Mouse (Mus musculus) CH12.LX (cell line): ENCODE measurements around the gene Clock. TPM values are rescaled to one million over a fixed set of nuclear protein-coding genes. Genes with fewer than 3 reads are reported as not detected.

Source experiments
- DNase-seq: peaks from one replicate; pipeline ENCODE4 v3.0.0-alpha.2; 2013; ENCODE audit errors: extremely low read depth
- H3K27ac ChIP-seq: 2 replicates; pipeline ENCODE4 v1.5.1; 2012; ENCODE audit warnings: low read depth, mild to moderate bottlenecking, control low read depth, moderate library complexity; ENCODE audit not compliant: insufficient read depth
- H3K27me3 ChIP-seq: replicated peaks from 2 replicates; pipeline ENCODE3; 2012; ENCODE audit warnings: inconsistent platforms
- H3K36me3 ChIP-seq, 2 experiments: replicated peaks in 1 of 2; 2 replicates each; pipeline versions ENCODE3 to v1.6.1; 2012; ENCODE audit warnings: inconsistent platforms in 1 of 2, low read length in 1 of 2, mild to moderate bottlenecking in 1 of 2, mixed read lengths in 1 of 2, moderate library complexity in 1 of 2; ENCODE audit not compliant: control insufficient read depth in 1 of 2, insufficient read depth in 1 of 2
- H3K4me1 ChIP-seq, 2 experiments: 2 replicates each; pipeline ENCODE4 v1.6.1; 2012; ENCODE audit warnings: inconsistent platforms in 1 of 2, moderate library complexity in 1 of 2; ENCODE audit not compliant: insufficient read depth in 2 of 2, control insufficient read depth in 1 of 2
- H3K4me2 ChIP-seq: 2 replicates; pipeline ENCODE4 v1.6.1; 2012; ENCODE audit warnings: low read depth, mild to moderate bottlenecking, control low read depth; ENCODE audit not compliant: poor library complexity, insufficient read depth, severe bottlenecking
- H3K4me3 ChIP-seq, 3 experiments: fragments of 150-350 bp in 1 of 3; sonication (generic) in 1 of 3; replicated peaks in 1 of 3; 2 replicates each; pipeline versions ENCODE3 to v1.5.1; 2011 to 2012; ENCODE audit warnings: low read depth in 2 of 3, low read length in 2 of 3, mild to moderate bottlenecking in 2 of 3, moderate library complexity in 2 of 3, control low read depth in 1 of 3, improper control_type of control experiment in 1 of 3, inconsistent platforms in 1 of 3, mixed read lengths in 1 of 3; ENCODE audit not compliant: poor library complexity in 1 of 3
- H3K79me2 ChIP-seq: replicated peaks from 2 replicates; pipeline ENCODE4 v1.6.1; 2012; ENCODE audit warnings: mild to moderate bottlenecking, moderate library complexity; ENCODE audit not compliant: control insufficient read depth, poor library complexity, insufficient read depth, severe bottlenecking; ENCODE audit errors: extremely low read depth
- H3K9ac ChIP-seq: 2 replicates; pipeline ENCODE4 v1.6.1; 2012; ENCODE audit warnings: low read depth, mild to moderate bottlenecking, control low read depth, moderate library complexity; ENCODE audit not compliant: insufficient read depth
- H3K9me3 ChIP-seq: replicated peaks from 2 replicates; pipeline ENCODE3; 2012; ENCODE audit warnings: low read length, inconsistent platforms, mixed read lengths
- BHLHE40 ChIP-seq: IDR thresholded peaks from 2 replicates; pipeline ENCODE4 v1.6.1; 2011; ENCODE audit warnings: mild to moderate bottlenecking, low read depth, low read length, improper control_type of control experiment
- CHD1 ChIP-seq: IDR thresholded peaks from 2 replicates; pipeline ENCODE4 v1.6.1; 2012; ENCODE audit warnings: low read depth, low read length, improper control_type of control experiment, inconsistent platforms
- CTCF ChIP-seq, 2 experiments: IDR thresholded peaks in 1 of 2; conservative IDR thresholded peaks in 1 of 2; 2 replicates each; pipeline ENCODE4 v1.5.1; 2011 to 2012; ENCODE audit warnings: low read depth in 2 of 2, low read length in 2 of 2, improper control_type of control experiment in 1 of 2, inconsistent platforms in 1 of 2, mild to moderate bottlenecking in 1 of 2, moderate library complexity in 1 of 2
- E2F4 ChIP-seq: IDR thresholded peaks from 2 replicates; pipeline ENCODE4 v1.6.1; 2011; ENCODE audit warnings: low read depth, low read length, improper control_type of control experiment; ENCODE audit not compliant: insufficient replicate concordance
- ELF1 ChIP-seq: IDR thresholded peaks from 2 replicates; pipeline ENCODE4 v1.6.1; 2014; ENCODE audit warnings: low read depth, mild to moderate bottlenecking, inconsistent platforms, low read length, improper control_type of control experiment
- EP300 ChIP-seq: IDR thresholded peaks from 2 replicates; pipeline ENCODE4 v1.6.1; 2011; ENCODE audit warnings: low read length, improper control_type of control experiment
- ETS1 ChIP-seq: conservative IDR thresholded peaks from 2 replicates; pipeline ENCODE4 v1.6.1; 2012; ENCODE audit warnings: low read depth, mild to moderate bottlenecking, inconsistent platforms, low read length, improper control_type of control experiment, moderate library complexity
- GABPA ChIP-seq: IDR thresholded peaks from 2 replicates; pipeline ENCODE4 v1.6.1; 2012; ENCODE audit warnings: low read depth, low read length, improper control_type of control experiment, inconsistent platforms; ENCODE audit not compliant: insufficient replicate concordance
- IRF4 ChIP-seq: IDR thresholded peaks from 2 replicates; pipeline ENCODE4 v1.6.1; 2014; ENCODE audit warnings: low read depth, mild to moderate bottlenecking, inconsistent platforms, low read length, improper control_type of control experiment
- JUN ChIP-seq: IDR thresholded peaks from 2 replicates; pipeline ENCODE4 v1.6.1; 2011; ENCODE audit warnings: low read depth, mild to moderate bottlenecking, low read length, improper control_type of control experiment, moderate library complexity; ENCODE audit not compliant: insufficient read depth
- MAFK ChIP-seq: IDR thresholded peaks from 2 replicates; pipeline ENCODE4 v1.6.1; 2011; ENCODE audit warnings: low read length, improper control_type of control experiment; ENCODE audit not compliant: insufficient replicate concordance
- MAX ChIP-seq: IDR thresholded peaks from 2 replicates; pipeline ENCODE4 v1.6.1; 2011; ENCODE audit warnings: low read length, improper control_type of control experiment
- MAZ ChIP-seq: IDR thresholded peaks from 2 replicates; pipeline ENCODE4 v1.6.1; 2012; ENCODE audit warnings: low read depth, mild to moderate bottlenecking, inconsistent platforms, low read length, improper control_type of control experiment, moderate library complexity
- MEF2A ChIP-seq: IDR thresholded peaks from 2 replicates; pipeline ENCODE4 v1.6.1; 2014; ENCODE audit warnings: low read depth, mild to moderate bottlenecking, inconsistent platforms, low read length, improper control_type of control experiment, borderline replicate concordance
- MYC ChIP-seq: IDR thresholded peaks from 2 replicates; pipeline ENCODE4 v1.6.1; 2011; ENCODE audit warnings: low read depth, mild to moderate bottlenecking, improper control_type of control experiment, low read length
- NRF1 ChIP-seq: IDR thresholded peaks from 2 replicates; pipeline ENCODE4 v1.6.1; 2014; ENCODE audit warnings: low read depth, mild to moderate bottlenecking, inconsistent platforms, low read length, improper control_type of control experiment, moderate library complexity
- PAX5 ChIP-seq: IDR thresholded peaks from 2 replicates; pipeline ENCODE4 v1.6.1; 2012; ENCODE audit warnings: low read length, inconsistent platforms, mixed read lengths
- POLR2A ChIP-seq: IDR thresholded peaks from 2 replicates; pipeline ENCODE4 v1.6.1; 2011; ENCODE audit warnings: low read depth, mild to moderate bottlenecking, improper control_type of control experiment, low read length
- POLR2AphosphoS2 ChIP-seq: IDR thresholded peaks from 2 replicates; pipeline ENCODE4 v1.6.1; 2011; ENCODE audit warnings: low read depth, low read length, improper control_type of control experiment
- RAD21 ChIP-seq: IDR thresholded peaks from 2 replicates; pipeline ENCODE4 v1.6.1; 2011; ENCODE audit warnings: low read depth, mild to moderate bottlenecking, low read length, improper control_type of control experiment, moderate library complexity
- SMC3 ChIP-seq: IDR thresholded peaks from 2 replicates; pipeline ENCODE4 v1.6.1; 2011; ENCODE audit warnings: low read depth, low read length, improper control_type of control experiment
- TBP ChIP-seq: conservative IDR thresholded peaks from 2 replicates; pipeline ENCODE4 v1.6.1; 2011; ENCODE audit warnings: low read depth, low read length, improper control_type of control experiment
- TCF12 ChIP-seq: IDR thresholded peaks from 2 replicates; pipeline ENCODE4 v1.6.1; 2014; ENCODE audit warnings: low read depth, mild to moderate bottlenecking, inconsistent platforms, low read length, improper control_type of control experiment
- UBTF ChIP-seq: IDR thresholded peaks from 2 replicates; pipeline ENCODE4 v1.6.1; 2012; ENCODE audit warnings: low read depth, mild to moderate bottlenecking, inconsistent platforms, low read length, improper control_type of control experiment, moderate library complexity
- USF2 ChIP-seq: conservative IDR thresholded peaks from 2 replicates; pipeline ENCODE4 v1.6.1; 2011; ENCODE audit warnings: low read depth, low read length, improper control_type of control experiment
- ZC3H11A ChIP-seq: IDR thresholded peaks from 2 replicates; pipeline ENCODE4 v1.6.1; 2012; ENCODE audit warnings: low read depth, mild to moderate bottlenecking, inconsistent platforms, low read length, improper control_type of control experiment
- ZKSCAN1 ChIP-seq: IDR thresholded peaks from 2 replicates; pipeline ENCODE4 v1.6.1; 2012; ENCODE audit warnings: low read depth, inconsistent platforms, low read length, improper control_type of control experiment, borderline replicate concordance
- ZNF384 ChIP-seq: IDR thresholded peaks from 2 replicates; pipeline ENCODE4 v1.6.1; 2012; ENCODE audit warnings: low read depth, low read length, improper control_type of control experiment, inconsistent platforms
- dilution Hi-C: fragments of 300-500 bp; cut with MboI; formaldehyde crosslinking; loops from 2 replicates; pipeline ENCODE4 v1.14.3; 2020; ENCODE audit warnings: low sequenced_read_pairs; ENCODE audit not compliant: extremely low pct_unique_long_range_greater_than_20kb, extremely low pct_ligation_motif_present
- in situ Hi-C: fragments of 300-500 bp; cut with MboI; formaldehyde crosslinking; loops from 3 replicates; pipeline ENCODE4 v1.14.3; 2019; ENCODE audit warnings: low sequenced_read_pairs, low pct_ligation_motif_present, low pct_unique_long_range_greater_than_20kb, mixed read lengths
- polyA plus RNA-seq: library from polyadenylated mRNA; unstranded; fragments of >175 nt; gene quantifications from 2 replicates; pipeline ENCODE4 v1.2.1, GENCODE M21; 2012; ENCODE audit warnings: low read depth; ENCODE audit not compliant: insufficient read length
- total RNA-seq, 2 experiments: library from RNA; depleted of rRNA; stranded (reverse); fragments of 300-350 nt in 1 of 2; fragments of >200 nt in 1 of 2; gene quantifications; 2 replicates each; pipeline ENCODE4 v1.2.3; 2012 to 2014

Clock gene
- total and polyA plus RNA-seq, 3 experiments, result 3.2 to 8.0 (median 4.5) TPM

DNA sequence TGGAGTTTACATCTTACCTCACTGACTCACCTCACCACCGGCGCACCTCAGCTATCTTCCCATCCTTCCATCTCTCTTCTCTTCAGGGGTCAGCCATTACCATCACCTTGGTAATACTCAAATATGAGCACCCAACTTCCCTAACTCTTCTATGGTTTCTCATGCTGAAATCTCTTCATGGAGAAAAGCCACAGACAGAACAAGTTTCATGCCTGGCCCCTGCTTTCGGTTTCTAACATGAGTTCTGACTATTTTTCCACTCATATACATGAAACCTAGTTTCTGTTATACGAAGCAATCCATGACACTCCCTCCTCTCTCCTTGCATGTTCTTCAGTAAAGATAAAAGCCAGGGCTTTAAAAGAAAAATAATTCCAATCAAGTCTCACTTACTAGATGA, 60.7 kb downstream of the Clock start:
- Histone ChIP-seq H3K4me2 (peak overlapping the region; percentile 98), H3K9me3 (no peaks in the 10 kb centered on the region), H3K4me1 (peaks cover 5 to 52% of the 10 kb centered on the region in 2 experiments), H3K9ac (no peak overlapping the region), H3K36me3 (peaks cover 5 to 25% of the 10 kb centered on the region in 2 experiments), H3K27ac (peak overlapping the region; percentile 82), H3K79me2 (no peaks in the 10 kb centered on the region), H3K27me3 (no peaks in the 10 kb centered on the region), H3K4me3 (peak overlapping the region; percentile 15 to 43 (median 24))
- TF ChIP-seq ELF1 (no peak), JUN (no peak), TBP (no peak), POLR2A (no peak), TCF12 (no peak), IRF4 (peak; percentile 96), CTCF (conservative IDR thresholded peaks at IDR 0.05 in 1 of 2, IDR thresholded peaks at IDR 0.05 in 1 of 2; ENCODE audit: low read depth in 2 of 2, low read length in 2 of 2) (no peak), MAFK (no peak), USF2 (no peak), MAZ (no peak), POLR2AphosphoS2 (no peak), EP300 (peak; percentile 91), BHLHE40 (peak; percentile 65), MEF2A (peak; percentile 34; the same call in 1 of the 2 replicates)
- dilution Hi-C loops, result no loop called here
- DNase-seq, result peak; percentile 75
- in situ Hi-C loops, result no loop called here

DNA sequence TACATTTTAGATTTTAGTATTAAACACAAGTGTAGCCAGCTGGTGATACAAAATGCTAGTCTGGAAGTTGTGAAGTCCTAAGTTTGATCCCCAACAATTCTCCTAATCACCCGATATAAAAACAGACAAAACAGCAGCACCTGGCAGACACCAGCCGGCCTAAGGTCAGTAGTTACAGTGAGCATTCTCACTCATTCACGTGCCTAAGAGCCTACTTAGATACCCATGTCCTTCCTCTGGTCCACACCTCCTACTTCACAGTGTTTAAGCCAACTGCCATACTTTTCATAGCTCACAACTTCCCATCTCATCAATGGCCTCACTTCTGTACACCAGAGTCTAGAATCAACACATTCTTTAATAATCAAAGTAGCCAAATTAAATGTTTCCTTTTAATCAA, 61.3 kb downstream of the Clock start:
- Histone ChIP-seq H3K27me3 (no peaks in the 10 kb centered on the region), H3K9ac (no peak overlapping the region), H3K9me3 (no peaks in the 10 kb centered on the region), H3K4me2 (peak overlapping the region; percentile 98; the same call in 1 of the 2 replicates), H3K27ac (peak overlapping the region; percentile 82), H3K4me1 (peaks cover 2 to 45% of the 10 kb centered on the region in 2 experiments), H3K4me3 (peak overlapping the region in 1 of 3 experiments; percentile 15), H3K79me2 (no peaks in the 10 kb centered on the region), H3K36me3 (peaks cover 5 to 25% of the 10 kb centered on the region in 2 experiments)
- DNase-seq, result peak; percentile 9
- dilution Hi-C loops (no loop called here), in situ Hi-C loops (no loop called here)
- TF ChIP-seq ZC3H11A, result no peak
- no peak for TF ChIP-seq USF2
- TF ChIP-seq MYC, result no peak
- no peak for TF ChIP-seq PAX5
- TF ChIP-seq MAX, result no peak
- no peak for TF ChIP-seq ELF1
- TF ChIP-seq SMC3, result no peak
- TF ChIP-seq TBP, result no peak
- TF ChIP-seq ZKSCAN1, result no peak
- TF ChIP-seq MAZ, result no peak
- no peak for TF ChIP-seq E2F4
- 0 out of 2 replicates have a peak, but pooled peaks have one; percentile 14 for TF ChIP-seq EP300
- TF ChIP-seq NRF1, result no peak
- no peak for TF ChIP-seq CTCF (conservative IDR thresholded peaks at IDR 0.05 in 1 of 2, IDR thresholded peaks at IDR 0.05 in 1 of 2; ENCODE audit: low read depth in 2 of 2, low read length in 2 of 2)
- TF ChIP-seq MAFK, result no peak
- TF ChIP-seq BHLHE40, result peak; percentile 91
- TF ChIP-seq POLR2A, result no peak
- TF ChIP-seq CHD1, result 0 out of 2 replicates have a peak, but pooled peaks have one; percentile 57
- no peak for TF ChIP-seq ZNF384
- no peak for TF ChIP-seq UBTF
- no peak for TF ChIP-seq RAD21
- no peak for TF ChIP-seq JUN
- TF ChIP-seq POLR2AphosphoS2, result no peak
- TF ChIP-seq GABPA, result no peak
- TF ChIP-seq ETS1, result no peak
